ENCODE assay signal across 7 mouse cellular contexts in genomic region chr15:101253886-101254795, GRCm38 (mm10). TPM values are rescaled to one million over a fixed set of nuclear protein-coding genes. Genes with fewer than 3 reads are reported as not detected.
A peak's percentile ranks its signal among the peaks of the same experiment; 100 is the strongest.
DNase-seq lines count a peak whose midpoint lies in the region; ATAC-seq and TF ChIP-seq lines count a peak whose summit lies in the region.

Gene Nr4a1 (plus strand): TSS chr15:101254269.

- peak within 1 kb of the TSS; percentile 27 for H3K27ac ChIP-seq in hindbrain, postnatal 0 days

- no peaks in the 10 kb centered on the region for H3K36me3 ChIP-seq in hindbrain, postnatal 0 days (ENCODE audit: insufficient read depth, low read length)

- 1% methylated on average over 75 of the region's 82 CpGs for WGBS in hindbrain, postnatal 0 days

- DNase-seq in adipocyte (ENCODE audit: low spot score): peak; percentile 56
- DNase-seq in cerebellum, postnatal 25 days: peak; percentile 88 to 91
- peak; percentile 84 for DNase-seq in gastrocnemius, postnatal 14 days
- peak; percentile 79 for DNase-seq in hindbrain, postnatal 0 days (ENCODE audit: low spot score)
- peak; percentile 82 to 90 for DNase-seq in left cerebral cortex, postnatal 36 days (ENCODE audit: low spot score in 2 of 2)
- DNase-seq in mesoderm, embryonic 11.5 days (ENCODE audit: low read depth, low spot score): peak; percentile 54
- DNase-seq in skeletal muscle tissue, adult 2 months (ENCODE audit: low read depth, low spot score): peak; percentile 94

- ATAC-seq in hindbrain, postnatal 0 days: peak; percentile 61; the same call in 1 of the 2 replicates

- H3K27me3 ChIP-seq in hindbrain, postnatal 0 days (ENCODE audit: insufficient read depth, low read length): no peaks in the 10 kb centered on the region

- peak within 1 kb of the TSS; percentile 64 for H3K9ac ChIP-seq in hindbrain, postnatal 0 days (replicated peaks; ENCODE audit: low read length)

- H3K9me3 ChIP-seq in hindbrain, postnatal 0 days (ENCODE audit: low read length): no peaks in the 10 kb centered on the region

- H3K4me3 ChIP-seq in hindbrain, postnatal 0 days (ENCODE audit: low read length): peak within 1 kb of the TSS; percentile 58

- no peak for TF ChIP-seq CTCF in hindbrain, postnatal 0 days (IDR thresholded peaks at IDR 0.05; ENCODE audit: low read depth)

- intact Hi-C loops in gastrocnemius, postnatal 14 days (cut with DNase I; ENCODE audit: low total_unique reads): no loop called here
- intact Hi-C loops in left cerebral cortex, postnatal 36 days (cut with DNase I): loop anchor here (1.0 kb wide), 1 partner anchor 8 kb away; no protein-coding TSS in a partner anchor

- peak within 1 kb of the TSS; percentile 58 for H3K4me2 ChIP-seq in hindbrain, postnatal 0 days (ENCODE audit: low read depth, low read length)

- H3K4me1 ChIP-seq in hindbrain, postnatal 0 days (ENCODE audit: insufficient read depth, low read length): no peaks in the 10 kb centered on the region

RNA-seq across cellular contexts. Expression of gene Nr4a1, which starts in this region (rescaled TPM):
- 10 to 100 TPM; 30.5 to 49.0 TPM for total RNA-seq in gastrocnemius, postnatal 14 days (2021)
- 9.3 and 10.3 TPM in 2 replicates for total RNA-seq in hindbrain, postnatal 0 days (2014; rRNA removed)
- 5.3 and 6.5 TPM in 2 replicates for polyA plus RNA-seq in hindbrain, postnatal 0 days (2015; fragmentation: Nextera tagmentation; extraction: Ambion mirVana)
- total RNA-seq in left cerebral cortex, postnatal 36 days (2021): 100 to 1,000 TPM in 1 of 2 experiments, 10 to 100 TPM in 1; 60.5 to 156 TPM

Comparison
In these comparisons a context has a peak if more than half of its experiments do, and no peak if none do; other contexts are left out.
1. Peak in every context shown above with its lines: DNase-seq, ATAC-seq, H3K4me3 ChIP-seq and H3K27ac ChIP-seq.